Mouse (Mus musculus) testis, adult 2 months (tissue): Measurements from ENCODE around the gene Dpm3. TPM values are rescaled to one million over a fixed set of nuclear protein-coding genes. Genes with fewer than 3 reads are reported as not detected.

ENCODE experiments used
- H3K27ac ChIP-seq: fragments of 200-500 bp; 2 replicates; pipeline ENCODE4 v1.5.1; 2012; ENCODE audit warnings: low read depth, low read length; ENCODE audit not compliant: control insufficient read depth, insufficient read depth
- H3K27me3 ChIP-seq: fragments of 200-500 bp; 2 replicates; pipeline ENCODE4 v1.6.1; 2012; ENCODE audit warnings: mild to moderate bottlenecking, low read length, moderate library complexity; ENCODE audit not compliant: control insufficient read depth, insufficient read depth
- H3K36me3 ChIP-seq: fragments of 200-500 bp; 2 replicates; pipeline ENCODE4 v1.6.1; 2012; ENCODE audit warnings: mild to moderate bottlenecking, low read length; ENCODE audit not compliant: control insufficient read depth, insufficient read depth
- H3K4me1 ChIP-seq: fragments of 200-500 bp; 2 replicates; pipeline ENCODE4 v1.6.1; 2012; ENCODE audit warnings: low read length; ENCODE audit not compliant: control insufficient read depth, insufficient read depth
- H3K4me3 ChIP-seq: fragments of 200-500 bp; 2 replicates; pipeline ENCODE4 v1.5.1; 2012; ENCODE audit warnings: low read depth, mild to moderate bottlenecking, low read length, moderate library complexity, mixed read lengths; ENCODE audit not compliant: control insufficient read depth
- CTCF ChIP-seq: fragments of 200-500 bp; IDR thresholded peaks from 2 replicates; pipeline ENCODE4 v1.5.1; 2012; ENCODE audit warnings: low read depth, mild to moderate bottlenecking, inconsistent platforms, low read length, moderate library complexity; ENCODE audit not compliant: control insufficient read depth, insufficient read depth, insufficient replicate concordance
- POLR2A ChIP-seq: fragments of 200-500 bp; IDR thresholded peaks from 2 replicates; pipeline ENCODE4 v1.6.1; 2012; ENCODE audit warnings: low read depth, mild to moderate bottlenecking, inconsistent platforms, low read length, moderate library complexity; ENCODE audit not compliant: control insufficient read depth
- polyA plus RNA-seq: library from polyadenylated mRNA; depleted of rRNA; stranded (reverse); fragments of >200 nt; gene quantifications from 2 replicates; pipeline ENCODE4 v1.2.3, GENCODE M21; 2012

Gene Dpm3
- polyA plus RNA-seq, 1 experiment, result 42.2 TPM

GRCm38 (mm10) chr3:89288503-89288928, 29.4 kb downstream of the Dpm3 start:
- no peaks in the 10 kb centered on the region for H3K36me3 ChIP-seq
- H3K4me3 ChIP-seq, result no peak overlapping the region
- no peak for TF ChIP-seq POLR2A
- TF ChIP-seq CTCF, result no peak
- no peak overlapping the region for H3K27ac ChIP-seq
- no peaks in the 10 kb centered on the region for H3K4me1 ChIP-seq
- no peaks in the 10 kb centered on the region for H3K27me3 ChIP-seq

- H3K27me3 ChIP-seq, result no peaks in the 10 kb centered on the region
- no peaks in the 10 kb centered on the region for H3K4me1 ChIP-seq
- H3K27ac ChIP-seq, result no peak overlapping the region
- no peak for TF ChIP-seq CTCF
- no peak for TF ChIP-seq POLR2A
- no peaks in the 10 kb centered on the region for H3K36me3 ChIP-seq
- no peak overlapping the region for H3K4me3 ChIP-seq
These were observed 32.7 kb downstream of the Dpm3 start for GRCm38 (mm10) chr3:89291874-89292273.

GRCm38 (mm10) chr3:89292303-89292702, 33.1 kb downstream of the Dpm3 start:
- no peaks in the 10 kb centered on the region for H3K27me3 ChIP-seq
- TF ChIP-seq CTCF (no peak), POLR2A (no peak)
- no peak overlapping the region for H3K27ac ChIP-seq
- H3K4me3 ChIP-seq, result no peak overlapping the region
- H3K36me3 ChIP-seq, result no peaks in the 10 kb centered on the region
- H3K4me1 ChIP-seq, result no peaks in the 10 kb centered on the region

- TF ChIP-seq POLR2A, result no peak
- no peak for TF ChIP-seq CTCF
- no peaks in the 10 kb centered on the region for H3K36me3 ChIP-seq
- H3K4me3 ChIP-seq, result no peak overlapping the region
- H3K27me3 ChIP-seq, result no peaks in the 10 kb centered on the region
- H3K4me1 ChIP-seq, result no peaks in the 10 kb centered on the region
- H3K27ac ChIP-seq, result no peak overlapping the region
These were observed 34.2 kb downstream of the Dpm3 start for GRCm38 (mm10) chr3:89293247-89293918.

GRCm38 (mm10) chr3:89294195-89294594, 35.0 kb downstream of the Dpm3 start:
- no peak overlapping the region for H3K4me3 ChIP-seq

GRCm38 (mm10) chr3:89295685-89296230, 36.6 kb downstream of the Dpm3 start:
- Histone ChIP-seq H3K4me3 (no peak overlapping the region), H3K27ac (no peak overlapping the region)
- no peak for TF ChIP-seq CTCF
- no peak for TF ChIP-seq POLR2A

More at GRCm38 (mm10) chr3:89294195-89294594, 35.0 kb downstream of the Dpm3 start:
- Histone ChIP-seq H3K27me3 (no peaks in the 10 kb centered on the region), H3K27ac (no peak overlapping the region), H3K4me1 (peaks cover under 1% of the 10 kb centered on the region; the same call in 1 of the 2 replicates), H3K36me3 (no peaks in the 10 kb centered on the region)
- TF ChIP-seq CTCF (no peak), POLR2A (no peak)

GRCm38 (mm10) chr3:89296761-89297396, 37.7 kb downstream of the Dpm3 start:
- no peak overlapping the region for H3K4me3 ChIP-seq
- H3K4me1 ChIP-seq, result peaks cover 4% of the 10 kb centered on the region
- H3K36me3 ChIP-seq, result no peaks in the 10 kb centered on the region
- no peak for TF ChIP-seq CTCF
- TF ChIP-seq POLR2A, result no peak
- H3K27ac ChIP-seq, result no peak overlapping the region
- no peaks in the 10 kb centered on the region for H3K27me3 ChIP-seq

More at GRCm38 (mm10) chr3:89295685-89296230, 36.6 kb downstream of the Dpm3 start:
- Histone ChIP-seq H3K27me3 (no peaks in the 10 kb centered on the region), H3K4me1 (peaks cover 4% of the 10 kb centered on the region), H3K36me3 (no peaks in the 10 kb centered on the region)

GRCm38 (mm10) chr3:89298908-89299307, 39.8 kb downstream of the Dpm3 start:
- Histone ChIP-seq H3K27ac (no peak overlapping the region), H3K27me3 (no peaks in the 10 kb centered on the region), H3K4me1 (peaks cover 4% of the 10 kb centered on the region), H3K4me3 (no peak overlapping the region), H3K36me3 (no peaks in the 10 kb centered on the region)
- no peak for TF ChIP-seq CTCF
- no peak for TF ChIP-seq POLR2A
